Mouse (Mus musculus) midbrain, embryonic 16.5 days (tissue): ENCODE results near the gene Fbp1. TPM values are rescaled to one million over a fixed set of nuclear protein-coding genes. Genes with fewer than 3 reads are reported as not detected.
"Not testable (repeated sequence)": the region's sequence is repeated elsewhere in the genome, so short reads cannot be mapped to it uniquely, and the experiment has no call there.

ENCODE experiments used
- ATAC-seq: fragments of 200-750 bp; cut with Nextera tagmentation; 2 replicates; pipeline ENCODE4 v1.8.0; 2017; ENCODE audit warnings: moderate TSS enrichment
- H3K27ac ChIP-seq: fragments of 300-500 bp; sonication (generic); 2 replicates; pipeline ENCODE4 v1.5.1; 2014; ENCODE audit warnings: mild to moderate bottlenecking, low read length, mixed read lengths
- H3K27me3 ChIP-seq: fragments of 300-500 bp; sonication (generic); 2 replicates; pipeline ENCODE4 v1.6.1; 2014; ENCODE audit warnings: low read depth, low read length, mixed read lengths; ENCODE audit not compliant: control insufficient read depth, insufficient read depth
- H3K36me3 ChIP-seq: fragments of 300-500 bp; sonication (generic); 2 replicates; pipeline ENCODE4 v1.6.1; 2014; ENCODE audit warnings: mild to moderate bottlenecking, low read length, moderate library complexity, mixed read lengths; ENCODE audit not compliant: control insufficient read depth, insufficient read depth
- H3K4me1 ChIP-seq: fragments of 300-500 bp; sonication (generic); 2 replicates; pipeline ENCODE4 v1.6.1; 2014; ENCODE audit warnings: mild to moderate bottlenecking, low read length, mixed read lengths; ENCODE audit not compliant: control insufficient read depth, insufficient read depth
- H3K4me2 ChIP-seq: fragments of 300-500 bp; sonication (generic); 2 replicates; pipeline ENCODE4 v1.6.1; 2014; ENCODE audit warnings: mild to moderate bottlenecking, low read length, mixed read lengths
- H3K4me3 ChIP-seq: fragments of 300-500 bp; sonication (generic); 2 replicates; pipeline ENCODE4 v1.5.1; 2014; ENCODE audit warnings: low read depth, mild to moderate bottlenecking, low read length, moderate library complexity, mixed read lengths
- H3K9ac ChIP-seq: fragments of 300-500 bp; sonication (generic); 2 replicates; pipeline ENCODE4 v1.6.1; 2014; ENCODE audit warnings: low read depth, low read length, mixed read lengths
- H3K9me3 ChIP-seq: fragments of 300-500 bp; sonication (generic); replicated peaks from 2 replicates; pipeline ENCODE4 v1.6.1; 2014; ENCODE audit warnings: mild to moderate bottlenecking, low read length, mixed read lengths; ENCODE audit not compliant: control insufficient read depth, poor library complexity, severe bottlenecking
- WGBS: fragments of 180-500 bp; shearing (Covaris S2); extraction: QIAGEN DNeasy Blood & Tissue Kit; methylation state at CpG from one replicate; pipeline ENCODE4 v1.1.7; 2014; 5-methylcytosine and 5-hydroxymethylcytosine counted together
- polyA plus RNA-seq: library from polyadenylated mRNA; unstranded; fragments of >200 nt; fragmentation: Nextera tagmentation; extraction: Ambion mirVana; gene quantifications from 2 replicates; pipeline ENCODE4 v1.2.1, GENCODE M21; 2015

Gene Fbp1
- polyA plus RNA-seq, 1 experiment from 2014 or later, result not detected

- ATAC-seq, H3K9me3 ChIP-seq: not testable (repeated sequence)
Observed at GRCm38 (mm10) chr13:62815705-62816104, 72.4 kb downstream of the Fbp1 start.

More at GRCm38 (mm10) chr13:62815705-62816104, 72.4 kb downstream of the Fbp1 start:
- H3K4me3 ChIP-seq, H3K9ac ChIP-seq, H3K27me3 ChIP-seq, H3K27ac ChIP-seq, H3K4me1 ChIP-seq, H3K36me3 ChIP-seq, H3K4me2 ChIP-seq: not testable (repeated sequence)
- WGBS, result 84% methylated on average over 3 of the region's 3 CpGs

Other genes with a start within 250 kb of the Fbp1 start
- 35.9 and 37.9 TPM in 2 replicates for gene Platr25, start 127.6 kb downstream of the Fbp1 start, polyA plus RNA-seq
- gene Gm5141, start 102.5 kb downstream of the Fbp1 start, polyA plus RNA-seq, result 10.3 and 12.7 TPM in 2 replicates
- gene Fbp2, start 29.9 kb downstream of the Fbp1 start, polyA plus RNA-seq, result 0.82 and 1.2 TPM in 2 replicates
- 25.5 and 27.4 TPM in 2 replicates for gene 2010111I01Rik, start 76.6 kb upstream of the Fbp1 start, polyA plus RNA-seq